Mouse (Mus musculus): ENCODE data around the gene Surf6. TPM values are rescaled to one million over a fixed set of nuclear protein-coding genes. Genes with fewer than 3 reads are reported as not detected.

Gene Surf6
- polyA plus RNA-seq (2015; fragmentation: Nextera tagmentation; extraction: Ambion mirVana) = 31.2 and 31.5 TPM in 2 replicates

GRCm38 (mm10) chr2:26902467-26903220 lies at the start of gene Surf6:
TSS of gene Surf6 (minus strand) at chr2:26902879.
- no peaks in the 10 kb centered on the region for H3K27me3 ChIP-seq
- H3K4me2 ChIP-seq = peak within 1 kb of the TSS; percentile 70
- peak within 1 kb of the TSS; percentile 87 for H3K4me3 ChIP-seq (replicated peaks)
- ATAC-seq (replicated peaks; ENCODE audit: low FRiP score) = peak; percentile 93
- under 1% methylated on average over 41 of the region's 41 CpGs for WGBS
- H3K27ac ChIP-seq = peak within 1 kb of the TSS; percentile 95
- H3K9me3 ChIP-seq (replicated peaks) = no peaks in the 10 kb centered on the region
- peak within 1 kb of the TSS; percentile 83 for H3K9ac ChIP-seq
- H3K4me1 ChIP-seq = peaks cover 31% of the 10 kb centered on the region
- H3K36me3 ChIP-seq = peaks cover 63% of the 10 kb centered on the region

DNA sequence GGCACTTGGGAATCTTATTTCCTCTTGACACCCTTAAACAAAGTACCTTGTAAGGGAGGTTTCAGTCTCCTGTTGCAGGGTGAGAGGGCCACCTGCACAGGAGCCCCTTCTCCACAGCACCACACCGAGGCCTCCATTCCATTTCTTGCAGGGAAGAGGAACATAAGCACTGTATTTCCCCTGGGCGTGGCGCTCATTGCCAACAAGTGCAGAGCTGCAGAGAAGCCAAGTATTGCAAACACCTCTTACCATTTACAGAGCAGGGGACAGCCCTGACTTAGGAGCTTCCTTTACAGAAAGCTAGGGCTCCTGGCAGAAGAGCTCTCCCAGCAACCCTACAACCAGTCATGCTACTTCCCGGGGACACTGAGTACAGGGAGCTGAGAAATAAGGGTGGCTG lies 49.5 kb upstream of the Surf6 start:
- H3K36me3 ChIP-seq = peaks cover 94% of the 10 kb centered on the region
- no peak overlapping the region for H3K9ac ChIP-seq
- no peaks in the 10 kb centered on the region for H3K4me1 ChIP-seq
- WGBS = 93% methylated on average over 4 of the region's 4 CpGs
- no peak for ATAC-seq (replicated peaks; ENCODE audit: low FRiP score)
- H3K27me3 ChIP-seq = no peaks in the 10 kb centered on the region
- no peaks in the 10 kb centered on the region for H3K9me3 ChIP-seq (replicated peaks)
- no peak overlapping the region for H3K27ac ChIP-seq
- no peak overlapping the region for H3K4me2 ChIP-seq
- H3K4me3 ChIP-seq (replicated peaks) = no peak overlapping the region

DNA sequence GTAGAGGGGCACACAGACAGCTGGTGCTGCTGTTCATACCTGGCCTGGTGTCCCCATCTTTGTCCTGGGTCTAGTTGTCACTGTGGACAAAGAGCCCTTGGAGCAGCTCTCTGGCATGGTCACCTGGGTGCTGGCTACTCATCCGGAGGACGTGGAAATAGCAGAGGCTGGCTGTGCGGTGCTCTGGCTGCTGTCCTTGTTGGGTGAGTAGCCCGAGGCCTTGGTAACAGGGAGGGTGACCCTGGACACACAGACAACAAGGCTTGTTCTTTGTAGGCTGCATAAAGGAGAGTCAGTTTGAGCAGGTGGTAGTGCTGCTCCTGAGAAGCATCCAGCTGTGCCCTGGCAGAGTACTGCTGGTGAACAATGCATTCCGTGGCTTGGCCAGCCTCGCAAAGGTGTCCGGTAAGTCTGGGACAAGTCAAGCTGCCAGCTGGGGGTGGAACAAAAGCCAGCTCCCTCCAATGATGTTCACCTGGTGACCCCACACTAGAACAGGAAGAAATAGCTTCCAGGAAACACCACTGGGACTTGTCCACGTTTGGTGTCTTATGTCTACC lies 48.7 kb upstream of the Surf6 start:
- ATAC-seq (replicated peaks; ENCODE audit: low FRiP score) = no peak
- Histone ChIP-seq H3K4me1 (no peaks in the 10 kb centered on the region), H3K27ac (no peak overlapping the region), H3K36me3 (peaks cover 90% of the 10 kb centered on the region), H3K4me3 (replicated peaks) (no peak overlapping the region), H3K4me2 (no peak overlapping the region), H3K9me3 (replicated peaks) (no peaks in the 10 kb centered on the region), H3K9ac (no peak overlapping the region), H3K27me3 (no peaks in the 10 kb centered on the region)
- WGBS = 88% methylated on average over 8 of the region's 8 CpGs

DNA sequence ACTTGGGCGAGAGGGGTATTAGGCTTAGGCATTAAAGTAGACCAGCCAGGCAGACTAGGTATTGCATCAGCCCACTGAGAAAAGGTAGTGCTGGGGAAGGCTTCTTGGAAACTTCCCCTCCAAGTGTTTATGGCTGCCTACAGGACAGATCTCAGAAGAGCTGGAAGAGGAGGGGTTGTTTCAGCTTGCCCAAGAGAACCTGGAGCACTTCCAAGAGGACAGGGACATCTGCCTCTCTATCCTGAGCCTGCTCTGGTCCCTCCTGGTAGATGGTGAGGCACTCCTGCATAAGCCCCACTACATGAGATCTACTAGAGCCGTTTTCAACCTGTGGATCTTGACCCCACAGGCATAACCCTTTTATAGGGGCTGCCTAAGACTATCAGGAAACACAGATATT lies 47.7 kb upstream of the Surf6 start:
- Histone ChIP-seq H3K4me2 (no peak overlapping the region), H3K27ac (no peak overlapping the region), H3K9ac (no peak overlapping the region), H3K36me3 (peaks cover 80% of the 10 kb centered on the region), H3K4me3 (replicated peaks) (no peak overlapping the region), H3K9me3 (replicated peaks) (no peaks in the 10 kb centered on the region), H3K4me1 (no peaks in the 10 kb centered on the region), H3K27me3 (no peaks in the 10 kb centered on the region)
- ATAC-seq (replicated peaks; ENCODE audit: low FRiP score) = no peak
- WGBS = 86% methylated on average over 2 of the region's 2 CpGs

- ATAC-seq (replicated peaks; ENCODE audit: low FRiP score) = no peak
- no peak overlapping the region for H3K4me3 ChIP-seq (replicated peaks)
- no peak overlapping the region for H3K27ac ChIP-seq
- H3K27me3 ChIP-seq = no peaks in the 10 kb centered on the region
- no peaks in the 10 kb centered on the region for H3K9me3 ChIP-seq (replicated peaks)
- 83% methylated on average over 3 of the region's 3 CpGs for WGBS
- no peak overlapping the region for H3K9ac ChIP-seq
- H3K4me1 ChIP-seq = no peaks in the 10 kb centered on the region
- H3K36me3 ChIP-seq = peaks cover 11% of the 10 kb centered on the region; the same call in 1 of the 2 replicates
- no peak overlapping the region for H3K4me2 ChIP-seq
Observed at GRCm38 (mm10) chr2:26943253-26943652, 40.6 kb upstream of the Surf6 start.

DNA sequence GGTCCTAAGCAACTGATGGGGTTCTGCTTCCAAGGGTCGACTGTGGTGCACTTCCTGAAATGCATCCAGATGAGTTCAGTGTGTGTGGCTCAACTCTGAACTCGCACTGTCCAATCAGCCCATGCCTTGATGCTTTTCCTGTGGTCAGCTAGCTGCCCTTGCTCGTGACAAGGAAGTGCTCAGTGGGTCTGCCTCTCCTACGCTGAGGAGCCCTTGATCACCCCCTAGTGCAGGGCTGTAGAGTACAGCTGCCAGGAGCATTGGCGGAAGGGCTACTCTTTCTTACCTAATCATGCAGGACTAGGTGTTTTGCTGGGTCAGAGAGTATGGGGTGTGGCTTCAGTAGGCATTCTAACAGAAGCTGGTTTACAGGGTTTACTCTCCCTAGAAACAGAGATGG lies 38.9 kb upstream of the Surf6 start:
- Histone ChIP-seq H3K4me1 (no peaks in the 10 kb centered on the region), H3K9ac (no peak overlapping the region), H3K36me3 (no peaks in the 10 kb centered on the region), H3K4me3 (replicated peaks) (no peak overlapping the region), H3K9me3 (replicated peaks) (no peaks in the 10 kb centered on the region), H3K27ac (no peak overlapping the region), H3K27me3 (no peaks in the 10 kb centered on the region), H3K4me2 (no peak overlapping the region)
- ATAC-seq (replicated peaks; ENCODE audit: low FRiP score) = no peak
- 38% methylated on average over 5 of the region's 5 CpGs for WGBS

- Histone ChIP-seq H3K27me3 (no peaks in the 10 kb centered on the region), H3K9me3 (replicated peaks) (no peaks in the 10 kb centered on the region), H3K4me3 (replicated peaks) (no peak overlapping the region), H3K4me1 (peaks cover 14% of the 10 kb centered on the region), H3K4me2 (no peak overlapping the region), H3K9ac (no peak overlapping the region), H3K27ac (no peak overlapping the region), H3K36me3 (peaks cover 3% of the 10 kb centered on the region; the same call in 1 of the 2 replicates)
- 93% methylated on average over 1 of the region's 1 CpGs for WGBS
- ATAC-seq (replicated peaks; ENCODE audit: low FRiP score) = no peak
Observed at GRCm38 (mm10) chr2:26936425-26936824, 33.7 kb upstream of the Surf6 start.

DNA sequence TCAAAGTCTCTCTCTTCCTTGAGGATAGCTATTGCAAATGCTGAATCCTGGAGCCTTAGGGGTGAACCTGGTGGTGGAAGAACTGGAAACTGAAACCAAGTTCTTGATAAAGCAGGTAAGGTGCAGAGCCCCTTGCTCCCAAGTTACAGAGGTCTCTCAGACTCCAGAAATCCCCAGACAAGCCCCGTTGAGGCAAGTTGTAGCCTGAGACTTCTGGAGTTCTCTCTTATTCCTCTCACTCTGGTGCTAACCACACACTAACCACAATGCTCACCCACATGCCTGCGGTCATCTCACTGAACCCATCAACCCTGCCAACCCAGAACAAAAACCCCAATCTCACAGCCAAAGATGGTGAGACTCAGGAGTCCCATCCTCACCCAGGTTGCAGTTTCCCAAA lies 32.6 kb upstream of the Surf6 start:
- Histone ChIP-seq H3K9ac (no peak overlapping the region), H3K36me3 (peaks cover 14% of the 10 kb centered on the region), H3K4me1 (peaks cover 25% of the 10 kb centered on the region), H3K4me2 (no peak overlapping the region), H3K27ac (no peak overlapping the region), H3K9me3 (replicated peaks) (no peaks in the 10 kb centered on the region), H3K4me3 (replicated peaks) (no peak overlapping the region), H3K27me3 (no peaks in the 10 kb centered on the region)
- ATAC-seq (replicated peaks; ENCODE audit: low FRiP score) = no peak
- WGBS = 89% methylated on average over 2 of the region's 2 CpGs

- Histone ChIP-seq H3K27ac (peak within 1 kb of the TSS; percentile 94), H3K9me3 (replicated peaks) (no peaks in the 10 kb centered on the region), H3K4me3 (replicated peaks) (peak within 1 kb of the TSS; percentile 98), H3K27me3 (no peaks in the 10 kb centered on the region), H3K36me3 (peaks cover 32% of the 10 kb centered on the region), H3K4me1 (peaks cover 35% of the 10 kb centered on the region), H3K4me2 (peak within 1 kb of the TSS; percentile 71), H3K9ac (peak within 1 kb of the TSS; percentile 100)
- WGBS = 1% methylated on average over 51 of the region's 70 CpGs
- ATAC-seq (replicated peaks; ENCODE audit: low FRiP score) = peak; percentile 97
Observed at GRCm38 (mm10) chr2:26933304-26934055, 30.8 kb upstream of the Surf6 start, which contains the start of the genes Surf4 and Stkld1. TSS of gene Surf4 (minus strand) at chr2:26933928. TSS of gene Stkld1 (plus strand) at chr2:26934047.

- Histone ChIP-seq H3K9me3 (replicated peaks) (no peaks in the 10 kb centered on the region), H3K4me3 (replicated peaks) (peak overlapping the region; percentile 98), H3K27me3 (no peaks in the 10 kb centered on the region), H3K4me1 (peaks cover 35% of the 10 kb centered on the region), H3K9ac (peak overlapping the region; percentile 100), H3K4me2 (peak overlapping the region; percentile 71), H3K36me3 (peaks cover 40% of the 10 kb centered on the region), H3K27ac (peak overlapping the region; percentile 94)
- ATAC-seq (replicated peaks; ENCODE audit: low FRiP score) = no peak
- 2% methylated on average over 41 of the region's 49 CpGs for WGBS
Observed at GRCm38 (mm10) chr2:26932473-26933303, 30.0 kb upstream of the Surf6 start.

DNA sequence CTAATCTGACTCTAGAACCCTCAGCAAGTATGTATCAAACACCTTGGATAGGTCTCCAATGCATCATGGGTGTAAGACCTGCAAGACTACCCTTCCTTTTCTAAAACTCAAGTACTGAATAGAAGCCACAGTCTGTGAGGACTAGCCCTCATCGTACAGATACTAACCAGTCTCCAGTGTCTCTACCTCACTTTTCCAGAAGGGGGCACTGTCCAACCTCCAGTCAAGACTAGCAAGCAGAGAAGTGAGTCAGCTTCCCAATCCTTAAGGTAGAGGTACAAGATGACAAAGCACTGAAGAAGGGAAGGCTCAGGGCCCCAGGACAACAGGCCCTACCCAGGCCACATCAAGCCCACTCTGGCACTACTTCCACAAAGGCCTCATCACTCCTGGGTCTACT lies 27.7 kb upstream of the Surf6 start:
- H3K4me1 ChIP-seq = peaks cover 35% of the 10 kb centered on the region
- peaks cover 63% of the 10 kb centered on the region for H3K36me3 ChIP-seq
- H3K4me2 ChIP-seq = no peak overlapping the region
- H3K27me3 ChIP-seq = no peaks in the 10 kb centered on the region
- 0 out of 2 replicates have a peak overlapping the region, but pooled peaks have one; percentile 0 for H3K4me3 ChIP-seq (replicated peaks)
- H3K9ac ChIP-seq = 0 out of 2 replicates have a peak overlapping the region, but pooled peaks have one; percentile 21
- WGBS = 46% methylated on average over 1 of the region's 1 CpGs
- ATAC-seq (replicated peaks; ENCODE audit: low FRiP score) = no peak
- H3K27ac ChIP-seq = no peak overlapping the region
- no peaks in the 10 kb centered on the region for H3K9me3 ChIP-seq (replicated peaks)

Measured in kidney, embryonic 15.5 days (tissue).